Mouse (Mus musculus): ENCODE results near the gene Tmprss13. TPM values are rescaled to one million over a fixed set of nuclear protein-coding genes. Genes with fewer than 3 reads are reported as not detected.

Gene Tmprss13
- polyA plus RNA-seq, 1 experiment from 2014 or later: 6.0 TPM

DNA sequence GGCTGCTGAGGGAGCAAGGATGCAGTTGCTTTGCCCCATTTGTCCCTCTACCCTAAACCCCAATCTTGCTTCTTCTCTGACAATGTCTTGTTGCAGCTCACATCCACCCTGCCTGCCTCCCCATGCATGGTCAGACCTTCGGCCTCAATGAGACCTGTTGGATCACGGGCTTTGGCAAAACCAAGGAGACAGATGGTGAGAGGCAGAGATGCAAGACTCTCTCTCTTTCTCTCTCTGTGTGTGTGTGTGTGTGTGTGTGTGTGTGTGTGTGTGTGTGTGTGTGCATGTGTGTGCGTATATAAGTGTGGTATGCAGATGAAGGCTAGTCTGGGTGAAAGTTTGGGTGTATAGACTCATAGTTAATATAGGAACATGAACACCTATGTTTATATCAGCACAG, 24.2 kb downstream of the Tmprss13 start:
- Histone ChIP-seq H3K9me3 (no peaks in the 10 kb centered on the region), H3K36me3 (no peaks in the 10 kb centered on the region), H3K4me1 (no peaks in the 10 kb centered on the region), H3K4me2 (no peak overlapping the region), H3K27ac (no peak overlapping the region), H3K9ac (no peak overlapping the region), H3K27me3 (replicated peaks) (no peaks in the 10 kb centered on the region), H3K4me3 (replicated peaks) (no peak overlapping the region)
- ATAC-seq (ENCODE audit: insufficient read depth, low FRiP score, low read depth): no peak
- WGBS: 82% methylated on average over 3 of the region's 3 CpGs

- H3K36me3 ChIP-seq: no peaks in the 10 kb centered on the region
- H3K9me3 ChIP-seq: no peaks in the 10 kb centered on the region
- H3K27me3 ChIP-seq (replicated peaks): no peaks in the 10 kb centered on the region
- no peak overlapping the region for H3K4me2 ChIP-seq
- no peak overlapping the region for H3K9ac ChIP-seq
- H3K27ac ChIP-seq: no peak overlapping the region
- 61% methylated on average over 2 of the region's 2 CpGs for WGBS
- H3K4me3 ChIP-seq (replicated peaks): no peak overlapping the region
- no peaks in the 10 kb centered on the region for H3K4me1 ChIP-seq
- no peak for ATAC-seq (ENCODE audit: insufficient read depth, low FRiP score, low read depth)
Measured at GRCm38 (mm10) chr9:45345516-45345915, 26.6 kb downstream of the Tmprss13 start.

- WGBS: 69% methylated on average over 6 of the region's 6 CpGs
- no peaks in the 10 kb centered on the region for H3K36me3 ChIP-seq
Measured at GRCm38 (mm10) chr9:45346276-45346675, 27.4 kb downstream of the Tmprss13 start.

DNA sequence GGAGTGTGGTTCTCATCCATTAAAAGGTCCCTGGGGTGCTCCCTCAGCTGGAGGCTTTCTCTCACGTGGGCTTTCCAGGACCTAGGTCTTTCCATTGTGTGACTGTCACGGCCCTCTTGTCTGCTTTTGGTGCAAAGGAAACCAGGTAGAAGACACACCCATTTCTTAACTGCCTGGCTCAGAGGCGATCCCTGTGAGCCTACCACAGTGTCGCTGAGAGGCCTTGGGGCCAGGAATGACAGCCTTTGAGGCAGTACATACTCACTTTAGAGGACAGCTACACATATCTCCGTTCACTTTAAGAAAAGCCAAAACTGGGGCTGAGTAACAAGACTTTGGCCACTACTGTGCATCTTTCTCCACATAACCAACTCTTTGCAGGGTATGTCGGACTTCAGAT, 29.7 kb downstream of the Tmprss13 start:
- no peaks in the 10 kb centered on the region for H3K27me3 ChIP-seq (replicated peaks)
- no peaks in the 10 kb centered on the region for H3K9me3 ChIP-seq
- no peak overlapping the region for H3K4me2 ChIP-seq
- no peaks in the 10 kb centered on the region for H3K4me1 ChIP-seq
- no peak for ATAC-seq (ENCODE audit: insufficient read depth, low FRiP score, low read depth)
- no peaks in the 10 kb centered on the region for H3K36me3 ChIP-seq
- 68% methylated on average over 6 of the region's 6 CpGs for WGBS
- no peak overlapping the region for H3K27ac ChIP-seq
- H3K9ac ChIP-seq: no peak overlapping the region
- no peak overlapping the region for H3K4me3 ChIP-seq (replicated peaks)

More at GRCm38 (mm10) chr9:45346276-45346675, 27.4 kb downstream of the Tmprss13 start:
- H3K27me3 ChIP-seq (replicated peaks): no peaks in the 10 kb centered on the region
- no peaks in the 10 kb centered on the region for H3K4me1 ChIP-seq
- H3K9me3 ChIP-seq: no peaks in the 10 kb centered on the region
- no peak overlapping the region for H3K4me3 ChIP-seq (replicated peaks)
- no peak overlapping the region for H3K27ac ChIP-seq
- no peak for ATAC-seq (ENCODE audit: insufficient read depth, low FRiP score, low read depth)
- no peak overlapping the region for H3K9ac ChIP-seq
- H3K4me2 ChIP-seq: no peak overlapping the region

DNA sequence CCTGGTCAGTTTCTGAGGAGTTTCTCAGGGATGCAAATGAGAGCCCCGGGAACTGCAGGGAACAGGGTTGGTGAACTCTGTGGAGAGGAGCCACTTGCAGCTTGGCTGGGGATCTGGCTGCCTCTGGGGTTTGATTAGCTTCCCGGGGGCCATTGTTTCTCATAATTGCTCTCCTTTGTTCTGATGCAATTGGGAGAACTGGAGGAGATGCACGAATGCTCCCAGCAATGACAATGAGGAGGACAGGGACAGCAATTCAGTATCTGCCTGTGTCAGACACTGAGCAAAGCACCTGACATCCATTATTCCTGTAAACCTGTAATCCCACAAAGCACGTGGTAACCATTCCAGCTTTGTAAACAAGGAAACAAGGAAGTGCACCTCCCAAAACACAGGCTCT, 30.3 kb downstream of the Tmprss13 start:
- Histone ChIP-seq H3K27me3 (replicated peaks) (no peaks in the 10 kb centered on the region), H3K4me2 (no peak overlapping the region), H3K36me3 (no peaks in the 10 kb centered on the region), H3K4me3 (replicated peaks) (no peak overlapping the region), H3K9ac (no peak overlapping the region), H3K27ac (no peak overlapping the region), H3K4me1 (no peaks in the 10 kb centered on the region), H3K9me3 (no peaks in the 10 kb centered on the region)
- ATAC-seq (ENCODE audit: insufficient read depth, low FRiP score, low read depth): no peak
- 41% methylated on average over 4 of the region's 4 CpGs for WGBS

GRCm38 (mm10) chr9:45349851-45350250, 31.0 kb downstream of the Tmprss13 start:
- no peak overlapping the region for H3K4me3 ChIP-seq (replicated peaks)
- no peak for ATAC-seq (ENCODE audit: insufficient read depth, low FRiP score, low read depth)
- no peaks in the 10 kb centered on the region for H3K9me3 ChIP-seq
- no peaks in the 10 kb centered on the region for H3K36me3 ChIP-seq
- H3K4me2 ChIP-seq: no peak overlapping the region
- no peaks in the 10 kb centered on the region for H3K27me3 ChIP-seq (replicated peaks)
- 24% methylated on average over 5 of the region's 5 CpGs for WGBS
- H3K27ac ChIP-seq: no peak overlapping the region
- H3K9ac ChIP-seq: no peak overlapping the region
- no peaks in the 10 kb centered on the region for H3K4me1 ChIP-seq

- no peak overlapping the region for H3K4me2 ChIP-seq
- no peaks in the 10 kb centered on the region for H3K36me3 ChIP-seq
- no peak for ATAC-seq (ENCODE audit: insufficient read depth, low FRiP score, low read depth)
Measured at GRCm38 (mm10) chr9:45355192-45355591, 36.3 kb downstream of the Tmprss13 start.

DNA sequence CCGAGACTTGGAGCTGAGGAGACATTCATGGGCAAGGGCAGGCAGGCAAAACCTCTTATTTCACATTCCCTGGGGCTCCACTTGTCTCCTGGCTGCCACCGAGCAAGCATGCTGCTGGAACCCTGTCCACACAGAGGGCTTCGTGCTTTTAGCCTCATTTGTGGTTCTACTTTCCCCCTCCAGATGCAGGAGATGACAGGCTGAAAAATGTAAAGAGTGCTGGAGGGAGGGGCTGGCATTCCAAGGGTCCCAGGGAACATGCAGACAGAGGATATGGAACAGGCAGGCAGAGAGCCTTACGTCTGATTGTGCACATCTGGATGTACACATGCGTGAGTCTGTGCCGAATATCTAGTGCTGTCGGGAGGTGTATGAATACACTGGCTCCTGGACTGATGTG, 39.5 kb downstream of the Tmprss13 start:
- H3K36me3 ChIP-seq: no peaks in the 10 kb centered on the region
- H3K27ac ChIP-seq: no peak overlapping the region
- no peaks in the 10 kb centered on the region for H3K4me1 ChIP-seq
- H3K4me2 ChIP-seq: no peak overlapping the region
- no peak; the same call in 1 of the 2 replicates for ATAC-seq (ENCODE audit: insufficient read depth, low FRiP score, low read depth)
- H3K9ac ChIP-seq: no peak overlapping the region
- no peak overlapping the region for H3K4me3 ChIP-seq (replicated peaks)
- WGBS: 28% methylated on average over 7 of the region's 7 CpGs
- no peaks in the 10 kb centered on the region for H3K27me3 ChIP-seq (replicated peaks)
- no peaks in the 10 kb centered on the region for H3K9me3 ChIP-seq

More at GRCm38 (mm10) chr9:45355192-45355591, 36.3 kb downstream of the Tmprss13 start:
- Histone ChIP-seq H3K9ac (no peak overlapping the region), H3K4me1 (no peaks in the 10 kb centered on the region), H3K9me3 (no peaks in the 10 kb centered on the region), H3K27me3 (replicated peaks) (no peaks in the 10 kb centered on the region), H3K27ac (no peak overlapping the region), H3K4me3 (replicated peaks) (no peak overlapping the region)
- WGBS: 72% methylated on average over 2 of the region's 2 CpGs

DNA sequence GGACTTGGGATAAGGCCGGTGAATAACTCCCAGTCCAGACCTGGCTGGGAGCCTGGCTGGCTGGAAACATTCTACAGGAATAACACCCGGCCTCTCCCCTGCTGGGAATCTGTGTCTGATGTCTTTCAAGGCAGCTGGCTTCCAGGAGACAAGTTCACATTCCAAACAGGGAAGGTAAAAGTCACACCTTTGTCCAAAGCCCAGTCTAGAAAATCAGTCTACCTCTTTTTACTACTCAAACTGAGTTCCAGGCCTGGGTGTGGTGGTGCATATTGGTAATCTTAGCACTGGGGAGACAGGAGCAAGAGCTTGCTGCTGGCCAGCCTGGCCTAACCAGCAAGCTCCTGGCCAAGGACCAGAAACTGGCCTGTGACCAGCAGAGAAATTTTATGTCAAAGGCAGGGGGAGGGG, 43.2 kb downstream of the Tmprss13 start:
- no peak for ATAC-seq (ENCODE audit: insufficient read depth, low FRiP score, low read depth)
- Histone ChIP-seq H3K4me2 (no peak overlapping the region), H3K4me1 (no peaks in the 10 kb centered on the region), H3K9me3 (no peaks in the 10 kb centered on the region), H3K9ac (no peak overlapping the region), H3K36me3 (no peaks in the 10 kb centered on the region), H3K27ac (0 out of 2 replicates have a peak overlapping the region, but pooled peaks have one; percentile 26), H3K27me3 (replicated peaks) (no peaks in the 10 kb centered on the region), H3K4me3 (replicated peaks) (no peak overlapping the region)
- WGBS: 34% methylated on average over 2 of the region's 2 CpGs

DNA sequence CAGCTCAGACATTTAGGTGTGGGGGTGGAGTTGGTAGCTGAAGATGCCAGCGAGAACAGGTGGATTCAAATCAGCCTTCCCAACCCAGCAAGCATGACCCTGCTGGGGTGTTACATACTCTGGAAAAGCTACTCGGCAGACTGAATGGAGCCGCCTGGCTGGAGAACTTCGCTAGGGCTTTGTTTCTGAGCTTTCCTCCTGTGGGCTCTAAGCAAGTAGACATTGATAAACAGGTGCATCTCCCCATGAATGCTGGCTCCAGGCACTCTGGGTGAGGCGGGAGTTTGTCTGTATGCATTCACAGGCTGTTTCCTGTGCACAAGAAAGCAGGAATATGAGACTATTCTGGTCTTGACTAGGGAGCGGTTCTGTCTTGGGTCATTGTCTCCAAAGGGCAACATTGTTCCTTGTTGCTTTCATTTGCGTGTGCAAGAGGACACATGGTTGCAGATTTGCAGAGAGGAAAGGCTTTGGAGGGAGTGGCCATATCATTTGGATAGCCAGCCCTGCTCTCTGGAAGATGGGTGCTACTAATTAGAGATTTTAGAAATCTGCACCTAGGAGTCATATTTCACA, 44.8 kb downstream of the Tmprss13 start:
- H3K9ac ChIP-seq: no peak overlapping the region
- no peak for ATAC-seq (ENCODE audit: insufficient read depth, low FRiP score, low read depth)
- 60% methylated on average over 7 of the region's 7 CpGs for WGBS

GRCm38 (mm10) chr9:45367716-45368115, 48.8 kb downstream of the Tmprss13 start:
- H3K27ac ChIP-seq: no peak overlapping the region
- no peak for ATAC-seq (ENCODE audit: insufficient read depth, low FRiP score, low read depth)
- no peak overlapping the region for H3K4me3 ChIP-seq (replicated peaks)
- H3K4me1 ChIP-seq: 0 out of 2 replicates have a peak, but pooled peaks cover 5% of the 10 kb centered on the region
- H3K36me3 ChIP-seq: no peaks in the 10 kb centered on the region
- WGBS: 56% methylated on average over 8 of the region's 8 CpGs
- H3K4me2 ChIP-seq: no peak overlapping the region
- no peaks in the 10 kb centered on the region for H3K9me3 ChIP-seq
- H3K9ac ChIP-seq: no peak overlapping the region
- 0 out of 2 replicates have a peak, but pooled peaks cover 2% of the 10 kb centered on the region for H3K27me3 ChIP-seq (replicated peaks)

More for the DNA sequence above, 44.8 kb downstream of the Tmprss13 start:
- H3K27me3 ChIP-seq (replicated peaks): 0 out of 2 replicates have a peak, but pooled peaks cover 2% of the 10 kb centered on the region
- H3K4me3 ChIP-seq (replicated peaks): no peak overlapping the region
- H3K4me1 ChIP-seq: no peaks in the 10 kb centered on the region
- no peak overlapping the region for H3K4me2 ChIP-seq
- H3K27ac ChIP-seq: no peak overlapping the region
- H3K36me3 ChIP-seq: no peaks in the 10 kb centered on the region
- no peaks in the 10 kb centered on the region for H3K9me3 ChIP-seq

DNA sequence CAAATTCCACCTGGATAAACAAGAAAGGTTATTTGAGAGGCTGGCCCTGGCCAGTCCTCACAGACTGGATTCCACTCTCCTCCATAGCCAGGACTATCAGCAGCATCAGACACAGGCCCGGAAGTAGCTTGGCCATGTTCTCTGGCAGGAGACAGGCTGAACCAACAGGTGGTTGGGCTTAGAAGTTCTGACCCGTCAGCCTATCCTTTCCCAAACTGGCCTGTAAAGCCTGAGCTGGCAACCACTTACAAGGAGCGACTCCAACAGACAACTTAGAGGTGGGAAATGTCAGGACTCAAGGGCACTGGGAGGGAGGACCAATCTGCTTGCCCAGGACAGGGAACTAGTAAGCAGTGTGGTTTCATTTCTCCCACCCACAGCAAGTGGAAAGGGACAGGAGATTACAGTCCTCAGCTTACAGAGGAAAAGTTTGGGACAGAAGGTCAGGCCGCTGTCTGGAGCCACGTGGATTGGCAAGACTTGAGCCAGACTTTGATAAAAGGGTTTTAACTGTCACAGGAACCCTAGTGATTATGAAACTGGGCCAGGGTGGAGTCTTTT, 49.5 kb downstream of the Tmprss13 start:
- no peak for ATAC-seq (ENCODE audit: insufficient read depth, low FRiP score, low read depth)
- 0 out of 2 replicates have a peak, but pooled peaks cover 5% of the 10 kb centered on the region for H3K4me1 ChIP-seq
- H3K9me3 ChIP-seq: no peaks in the 10 kb centered on the region
- H3K4me2 ChIP-seq: no peak overlapping the region
- no peak overlapping the region for H3K9ac ChIP-seq
- 44% methylated on average over 5 of the region's 5 CpGs for WGBS
- H3K36me3 ChIP-seq: no peaks in the 10 kb centered on the region
- H3K27me3 ChIP-seq (replicated peaks): 0 out of 2 replicates have a peak, but pooled peaks cover 2% of the 10 kb centered on the region
- H3K4me3 ChIP-seq (replicated peaks): no peak overlapping the region
- H3K27ac ChIP-seq: no peak overlapping the region
